In genomic region chr8:12487201-12487600, GRCm38 (mm10) we compare ENCODE assay signal across 13 mouse cellular contexts.
A peak's percentile ranks its signal among the peaks of the same experiment; 100 is the strongest.
DNase-seq lines count a peak whose midpoint lies in the region; ATAC-seq and TF ChIP-seq lines count a peak whose summit lies in the region.
"Had no signal": no experiment of that assay in that cellular context is flagged by ENCODE, and none has a peak within 500 bp of the region (broad histone marks: within the 10 kb centered on the region; RNA-seq: fewer than 3 reads in every experiment).

No protein-coding gene starts in this region.

- peaks cover 26% of the 10 kb centered on the region for H3K4me1 ChIP-seq in hindbrain, embryonic 13.5 days (replicated peaks)
- H3K4me1 ChIP-seq in hindbrain, embryonic 14.5 days (replicated peaks; ENCODE audit: control insufficient read depth, insufficient read depth, low read length): peaks cover 6% of the 10 kb centered on the region; the same call in 1 of the 2 replicates
- H3K4me1 ChIP-seq in midbrain, embryonic 15.5 days: peaks cover 2% of the 10 kb centered on the region
- H3K4me1 ChIP-seq in midbrain, postnatal 0 days (ENCODE audit: insufficient read depth, low read length): no peaks in the 10 kb centered on the region
- peaks cover 35% of the 10 kb centered on the region for H3K4me1 ChIP-seq in forebrain, embryonic 13.5 days

- ATAC-seq in hindbrain, embryonic 13.5 days (ENCODE audit: low FRiP score): no peak
- ATAC-seq in hindbrain, embryonic 14.5 days (ENCODE audit: low FRiP score): no peak
- ATAC-seq in midbrain, embryonic 15.5 days (replicated peaks): no peak
- ATAC-seq in midbrain, postnatal 0 days (ENCODE audit: low FRiP score): no peak
- ATAC-seq in forebrain, embryonic 13.5 days: no peak
- ATAC-seq: liver, postnatal 0 days had no signal

- no peak overlapping the region for H3K9ac ChIP-seq in hindbrain, embryonic 13.5 days
- H3K9ac ChIP-seq in hindbrain, embryonic 14.5 days: no peak overlapping the region
- H3K9ac ChIP-seq in midbrain, embryonic 15.5 days: no peak overlapping the region
- H3K9ac ChIP-seq in midbrain, postnatal 0 days (replicated peaks; ENCODE audit: low read length, poor library complexity, severe bottlenecking): no peak overlapping the region
- no peak overlapping the region for H3K9ac ChIP-seq in forebrain, embryonic 13.5 days
- H3K9ac ChIP-seq: liver, postnatal 0 days had no signal

- no peaks in the 10 kb centered on the region for H3K36me3 ChIP-seq in hindbrain, embryonic 13.5 days
- no peaks in the 10 kb centered on the region for H3K36me3 ChIP-seq in hindbrain, embryonic 14.5 days (replicated peaks; ENCODE audit: control insufficient read depth, insufficient read depth)
- no peaks in the 10 kb centered on the region for H3K36me3 ChIP-seq in midbrain, embryonic 15.5 days (replicated peaks)
- H3K36me3 ChIP-seq in midbrain, postnatal 0 days (ENCODE audit: insufficient read depth, low read length): no peaks in the 10 kb centered on the region
- no peaks in the 10 kb centered on the region for H3K36me3 ChIP-seq in forebrain, embryonic 13.5 days (ENCODE audit: poor library complexity, severe bottlenecking)
- H3K36me3 ChIP-seq: G1E had no signal

- H3K4me2 ChIP-seq in hindbrain, embryonic 13.5 days: no peak overlapping the region
- no peak overlapping the region for H3K4me2 ChIP-seq in hindbrain, embryonic 14.5 days (replicated peaks)
- no peak overlapping the region for H3K4me2 ChIP-seq in midbrain, embryonic 15.5 days
- H3K4me2 ChIP-seq in midbrain, postnatal 0 days (ENCODE audit: low read depth, low read length, poor library complexity, severe bottlenecking): no peak overlapping the region
- no peak overlapping the region; the same call in 1 of the 2 replicates for H3K4me2 ChIP-seq in forebrain, embryonic 13.5 days

- no peaks in the 10 kb centered on the region for H3K9me3 ChIP-seq in hindbrain, embryonic 13.5 days
- H3K9me3 ChIP-seq in hindbrain, embryonic 14.5 days (ENCODE audit: control insufficient read depth, low read length): no peaks in the 10 kb centered on the region
- H3K9me3 ChIP-seq in midbrain, embryonic 15.5 days: no peaks in the 10 kb centered on the region
- no peaks in the 10 kb centered on the region for H3K9me3 ChIP-seq in midbrain, postnatal 0 days (ENCODE audit: low read length)
- no peaks in the 10 kb centered on the region for H3K9me3 ChIP-seq in forebrain, embryonic 13.5 days (replicated peaks)
- H3K9me3 ChIP-seq: G1E had no signal

- WGBS in hindbrain, embryonic 13.5 days: 41% methylated on average over 11 of the region's 11 CpGs
- 41% methylated on average over 11 of the region's 11 CpGs for WGBS in hindbrain, embryonic 14.5 days
- 48% methylated on average over 11 of the region's 11 CpGs for WGBS in midbrain, embryonic 15.5 days
- WGBS in midbrain, postnatal 0 days: 51% methylated on average over 11 of the region's 11 CpGs
- WGBS in forebrain, embryonic 13.5 days: 24% methylated on average over 11 of the region's 11 CpGs

- H3K27me3 ChIP-seq in hindbrain, embryonic 13.5 days: peaks cover 74% of the 10 kb centered on the region
- peaks cover 34% of the 10 kb centered on the region for H3K27me3 ChIP-seq in hindbrain, embryonic 14.5 days (ENCODE audit: control insufficient read depth, insufficient read depth, low read length)
- peaks cover 17% of the 10 kb centered on the region; the same call in 1 of the 2 replicates for H3K27me3 ChIP-seq in midbrain, embryonic 15.5 days (replicated peaks)
- no peaks in the 10 kb centered on the region; the same call in 1 of the 2 replicates for H3K27me3 ChIP-seq in midbrain, postnatal 0 days (ENCODE audit: insufficient read depth, low read length)
- H3K27me3 ChIP-seq in forebrain, embryonic 13.5 days: peaks cover 26% of the 10 kb centered on the region

- peak overlapping the region; percentile 63; the same call in 1 of the 2 replicates for H3K27ac ChIP-seq in hindbrain, embryonic 13.5 days
- no peak overlapping the region for H3K27ac ChIP-seq in hindbrain, embryonic 14.5 days
- peak overlapping the region; percentile 43; the same call in 1 of the 2 replicates for H3K27ac ChIP-seq in midbrain, embryonic 15.5 days
- no peak overlapping the region for H3K27ac ChIP-seq in midbrain, postnatal 0 days (ENCODE audit: low read depth, low read length)
- peak overlapping the region; percentile 62 for H3K27ac ChIP-seq in forebrain, embryonic 13.5 days
- H3K27ac ChIP-seq: heart, adult 2 months had no signal

- H3K4me3 ChIP-seq in hindbrain, embryonic 13.5 days: no peak overlapping the region
- H3K4me3 ChIP-seq in hindbrain, embryonic 14.5 days (replicated peaks; ENCODE audit: low read length): no peak overlapping the region
- no peak overlapping the region for H3K4me3 ChIP-seq in midbrain, embryonic 15.5 days
- H3K4me3 ChIP-seq in midbrain, postnatal 0 days (ENCODE audit: low read depth, low read length): no peak overlapping the region
- no peak overlapping the region for H3K4me3 ChIP-seq in forebrain, embryonic 13.5 days
- H3K4me3 ChIP-seq: heart, adult 2 months had no signal

- DNase-seq in hindbrain, embryonic 14.5 days (ENCODE audit: low spot score): no peak
- DNase-seq in midbrain, postnatal 0 days (ENCODE audit: low spot score): no peak
- peak; percentile 37 for DNase-seq in testis, postnatal 14 days (ENCODE audit: low spot score)
- DNase-seq in adrenal gland, adult 18-20 months (ENCODE audit: low spot score in 2 of 2): no peak
- no peak for DNase-seq in urinary bladder, adult 2 months (ENCODE audit: low spot score)
- DNase-seq: embryo, embryonic 11 days; liver, postnatal 0 days; lung, postnatal 36 days had no signal

- TF ChIP-seq CTCF in midbrain, postnatal 0 days (IDR thresholded peaks at IDR 0.05): no peak

Comparison
In these comparisons a context has a peak if more than half of its experiments do, and no peak if none do; other contexts are left out.
1. H3K27ac ChIP-seq: peak in hindbrain, embryonic 13.5 days (single experiment), midbrain, embryonic 15.5 days (single experiment) and forebrain, embryonic 13.5 days (single experiment); none in hindbrain, embryonic 14.5 days (single experiment) and midbrain, postnatal 0 days (single experiment).